ENCODE assay signal across 9 mouse cellular contexts in genomic region chr14:48370322-48370721, GRCm38 (mm10).
A peak's percentile ranks its signal among the peaks of the same experiment; 100 is the strongest.
DNase-seq lines count a peak whose midpoint lies in the region; ATAC-seq and TF ChIP-seq lines count a peak whose summit lies in the region.
"Had no signal": no experiment of that assay in that cellular context is flagged by ENCODE, and none has a peak within 500 bp of the region (broad histone marks: within the 10 kb centered on the region; RNA-seq: fewer than 3 reads in every experiment).

No protein-coding gene starts in this region.

- WGBS in intestine, postnatal 0 days, result 0% methylated on average over 1 of the region's 1 CpGs

- peak; percentile 14 to 31 for DNase-seq in cerebellum, adult 18-20 months
- no peak for DNase-seq in cerebellum, adult 11-12 months
- peak; percentile 19 to 49 for DNase-seq in left cerebral cortex, adult 9 months (ENCODE audit: low spot score in 2 of 2)
- no peak for DNase-seq in left cerebral cortex, adult 8-10 months (ENCODE audit: low spot score in 2 of 2)
- peak; percentile 22 for DNase-seq in c-Kit-positive CD71-positive TER-119-negative erythroid progenitor cells, embryonic 14.5 days (ENCODE audit: low read depth)
- peak; percentile 57 for DNase-seq in retina, postnatal 7 days (ENCODE audit: low read depth, low spot score)
- DNase-seq in spleen, postnatal 14 days (ENCODE audit: low spot score in 2 of 2), result no peak

- no peak overlapping the region for H3K4me2 ChIP-seq in intestine, postnatal 0 days (replicated peaks; ENCODE audit: low read depth)
- H3K4me2 ChIP-seq: heart, embryonic 13.5 days had no signal

- no peaks in the 10 kb centered on the region for H3K9me3 ChIP-seq in intestine, postnatal 0 days (ENCODE audit: control insufficient read depth)
- H3K9me3 ChIP-seq: heart, embryonic 13.5 days had no signal

- H3K27ac ChIP-seq in intestine, postnatal 0 days (ENCODE audit: low read depth, low read length), result no peak overlapping the region
- H3K27ac ChIP-seq: heart, embryonic 13.5 days had no signal

- no peaks in the 10 kb centered on the region for H3K4me1 ChIP-seq in intestine, postnatal 0 days (replicated peaks; ENCODE audit: control insufficient read depth, insufficient read depth, low read length)
- H3K4me1 ChIP-seq: heart, embryonic 13.5 days had no signal

- no peak overlapping the region for H3K9ac ChIP-seq in intestine, postnatal 0 days (ENCODE audit: low read depth, low read length)
- H3K9ac ChIP-seq: heart, embryonic 13.5 days had no signal

- ATAC-seq in intestine, postnatal 0 days, result no peak

- no peaks in the 10 kb centered on the region for H3K27me3 ChIP-seq in intestine, postnatal 0 days (replicated peaks; ENCODE audit: control insufficient read depth, insufficient read depth, low read length)

- no peak overlapping the region for H3K4me3 ChIP-seq in intestine, postnatal 0 days (ENCODE audit: low read depth, low read length)
- H3K4me3 ChIP-seq: heart, embryonic 13.5 days had no signal

- peak; percentile 89 for TF ChIP-seq CTCF in intestine, postnatal 0 days (IDR thresholded peaks at IDR 0.05; ENCODE audit: low read depth)

- H3K36me3 ChIP-seq in intestine, postnatal 0 days (ENCODE audit: control insufficient read depth, insufficient read depth), result no peaks in the 10 kb centered on the region
- H3K36me3 ChIP-seq: heart, embryonic 13.5 days had no signal

Comparison
In these comparisons a context has a peak if more than half of its experiments do, and no peak if none do; other contexts are left out.
1. DNase-seq: peak in cerebellum, adult 18-20 months (2 of 2), left cerebral cortex, adult 9 months (2 of 2), c-Kit-positive CD71-positive TER-119-negative erythroid progenitor cells, embryonic 14.5 days (single experiment) and retina, postnatal 7 days (single experiment); none in cerebellum, adult 11-12 months (single experiment), left cerebral cortex, adult 8-10 months (0 of 2) and spleen, postnatal 14 days (0 of 2).